Mouse (Mus musculus) limb, embryonic 15.5 days (tissue): Measurements from ENCODE around the gene Hoxa7. TPM values are rescaled to one million over a fixed set of nuclear protein-coding genes. Genes with fewer than 3 reads are reported as not detected.

ENCODE experiments used
- ATAC-seq: fragments of 200-750 bp; cut with Nextera tagmentation; 2 replicates; pipeline ENCODE4 v1.8.0; 2017; ENCODE audit warnings: low read depth, moderate TSS enrichment; ENCODE audit not compliant: insufficient number of reproducible peaks, low FRiP score, low TSS enrichment
- H3K27ac ChIP-seq: fragments of 300-500 bp; sonication (generic); 2 replicates; pipeline ENCODE4 v1.5.1; 2015; ENCODE audit warnings: moderate library complexity, mild to moderate bottlenecking, inconsistent platforms
- H3K27me3 ChIP-seq: fragments of 300-500 bp; sonication (generic); 2 replicates; pipeline ENCODE4 v1.6.1; 2015; ENCODE audit warnings: inconsistent platforms
- H3K36me3 ChIP-seq: fragments of 300-500 bp; sonication (generic); 2 replicates; pipeline ENCODE4 v1.6.1; 2015; ENCODE audit warnings: inconsistent platforms
- H3K4me1 ChIP-seq: fragments of 300-500 bp; sonication (generic); 2 replicates; pipeline ENCODE4 v1.6.1; 2015; ENCODE audit warnings: inconsistent platforms
- H3K4me2 ChIP-seq: fragments of 300-500 bp; sonication (generic); 2 replicates; pipeline ENCODE4 v1.6.1; 2015; ENCODE audit warnings: mild to moderate bottlenecking, inconsistent platforms
- H3K4me3 ChIP-seq: fragments of 300-500 bp; sonication (generic); 2 replicates; pipeline ENCODE4 v1.5.1; 2015; ENCODE audit warnings: mild to moderate bottlenecking, inconsistent platforms
- H3K9ac ChIP-seq: fragments of 300-500 bp; sonication (generic); 2 replicates; pipeline ENCODE4 v1.6.1; 2015; ENCODE audit warnings: inconsistent platforms
- H3K9me3 ChIP-seq: fragments of 300-500 bp; sonication (generic); 2 replicates; pipeline ENCODE4 v1.6.1; 2016; ENCODE audit warnings: inconsistent platforms
- WGBS: fragments of 180-500 bp; shearing (Covaris S2); methylation state at CpG from one replicate; pipeline ENCODE4 v1.1.7; 2015; 5-methylcytosine and 5-hydroxymethylcytosine counted together
- polyA plus RNA-seq: library from polyadenylated mRNA; unstranded; fragments of >200 nt; fragmentation: Nextera tagmentation; extraction: Ambion mirVana; gene quantifications from 2 replicates; pipeline ENCODE4 v1.2.1, GENCODE M21; 2015

Hoxa7 gene
- polyA plus RNA-seq, 1 experiment from 2014 or later, result 12.0 TPM

- H3K27me3 ChIP-seq, result peaks cover 30% of the 10 kb centered on the region
- ATAC-seq, result no peak
- H3K4me2 ChIP-seq, result peak overlapping the region; percentile 86
- WGBS, result 75% methylated on average over 9 of the region's 9 CpGs
- 0 out of 2 replicates have a peak overlapping the region, but pooled peaks have one; percentile 17 for H3K27ac ChIP-seq
- no peak overlapping the region for H3K4me3 ChIP-seq
- H3K9me3 ChIP-seq, result no peaks in the 10 kb centered on the region
- H3K9ac ChIP-seq, result no peak overlapping the region
- H3K36me3 ChIP-seq, result no peaks in the 10 kb centered on the region
- H3K4me1 ChIP-seq, result peaks cover 50% of the 10 kb centered on the region
Measured at GRCm38 (mm10) chr6:52219234-52219942, 2.3 kb downstream of the Hoxa7 start.

- Histone ChIP-seq H3K9ac (no peak overlapping the region), H3K36me3 (no peaks in the 10 kb centered on the region), H3K27ac (0 out of 2 replicates have a peak overlapping the region, but pooled peaks have one; percentile 17), H3K4me3 (no peak overlapping the region), H3K9me3 (no peaks in the 10 kb centered on the region), H3K4me1 (peaks cover 51% of the 10 kb centered on the region), H3K4me2 (peak overlapping the region; percentile 83; the same call in 1 of the 2 replicates), H3K27me3 (peaks cover 32% of the 10 kb centered on the region)
- no peak for ATAC-seq
- 43% methylated on average over 14 of the region's 14 CpGs for WGBS
Measured at GRCm38 (mm10) chr6:52218643-52219215, 2.9 kb downstream of the Hoxa7 start.

DNA sequence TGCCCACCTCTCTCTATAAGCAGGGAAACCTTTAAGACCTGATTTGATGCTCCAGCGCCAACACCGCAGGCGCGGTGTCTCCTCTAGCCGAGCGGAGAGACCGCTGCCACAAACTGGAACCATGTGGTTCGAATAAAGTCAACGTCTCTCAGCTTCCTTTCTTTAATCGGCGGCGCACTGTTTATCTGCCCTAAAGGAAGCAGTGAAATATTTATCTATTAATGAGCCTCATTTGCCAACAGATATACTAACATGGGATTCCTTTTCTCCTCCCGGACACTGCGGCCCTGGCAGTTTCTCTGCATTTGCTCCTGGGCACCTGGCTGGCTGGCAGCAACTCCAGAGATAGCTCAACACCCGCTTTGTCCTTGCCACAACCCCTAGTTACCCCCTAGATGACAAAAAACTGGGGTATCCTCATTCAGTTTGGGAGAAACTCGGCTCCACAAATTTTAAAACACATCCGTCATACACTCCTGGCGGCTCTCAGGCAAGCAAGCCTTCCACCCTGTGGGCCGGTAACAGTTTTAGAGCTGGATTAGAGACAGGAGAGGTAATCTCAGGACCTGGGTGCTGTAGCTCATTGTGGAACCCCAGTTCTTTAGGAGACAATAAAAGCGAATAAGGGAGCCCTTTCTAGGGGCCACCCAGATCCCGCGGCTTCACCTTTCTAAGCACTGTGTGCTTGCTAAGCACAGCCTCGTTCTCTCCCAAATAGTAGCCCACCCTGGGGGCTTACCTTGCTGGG, 3.6 kb downstream of the Hoxa7 start:
- H3K27me3 ChIP-seq, result peaks cover 32% of the 10 kb centered on the region

DNA sequence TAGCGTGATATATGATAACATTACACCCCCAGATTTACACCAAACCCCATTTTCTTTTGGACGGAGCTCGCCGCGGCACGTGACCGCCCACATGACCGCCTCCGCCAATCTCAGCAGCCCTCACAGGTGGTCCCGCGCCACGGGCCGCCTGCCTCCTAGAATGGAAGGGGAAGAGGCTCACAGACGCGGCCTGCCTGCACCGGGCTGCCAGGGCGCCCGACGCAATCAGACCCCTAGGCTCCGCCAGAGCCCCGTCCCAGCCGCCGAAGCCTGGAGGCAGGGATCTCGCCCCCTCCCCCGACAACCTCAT, 4.2 kb downstream of the Hoxa7 start:
- under 1% methylated on average over 25 of the region's 25 CpGs for WGBS
- Histone ChIP-seq H3K4me1 (peaks cover 61% of the 10 kb centered on the region), H3K36me3 (no peaks in the 10 kb centered on the region), H3K4me2 (peak overlapping the region; percentile 83), H3K4me3 (peak overlapping the region; percentile 53), H3K9ac (peak overlapping the region; percentile 45), H3K9me3 (no peaks in the 10 kb centered on the region), H3K27ac (peak overlapping the region; percentile 89), H3K27me3 (peaks cover 32% of the 10 kb centered on the region)
- peak; percentile 68 for ATAC-seq

More for the DNA sequence above, 3.6 kb downstream of the Hoxa7 start:
- Histone ChIP-seq H3K9me3 (no peaks in the 10 kb centered on the region), H3K4me3 (peak overlapping the region; percentile 53), H3K36me3 (no peaks in the 10 kb centered on the region), H3K4me2 (peak overlapping the region; percentile 83), H3K4me1 (peaks cover 54% of the 10 kb centered on the region), H3K9ac (peak overlapping the region; percentile 34), H3K27ac (peak overlapping the region; percentile 82)
- no peak for ATAC-seq
- 19% methylated on average over 23 of the region's 23 CpGs for WGBS

GRCm38 (mm10) chr6:52216691-52217458, 4.8 kb downstream of the Hoxa7 start:
- ATAC-seq, result no peak
- peak overlapping the region; percentile 45 for H3K9ac ChIP-seq
- peak overlapping the region; percentile 83 for H3K4me2 ChIP-seq
- H3K4me1 ChIP-seq, result peaks cover 60% of the 10 kb centered on the region
- peaks cover 32% of the 10 kb centered on the region for H3K27me3 ChIP-seq
- H3K36me3 ChIP-seq, result no peaks in the 10 kb centered on the region
- no peaks in the 10 kb centered on the region for H3K9me3 ChIP-seq
- H3K4me3 ChIP-seq, result peak overlapping the region; percentile 53
- H3K27ac ChIP-seq, result peak overlapping the region; percentile 89
- WGBS, result under 1% methylated on average over 60 of the region's 60 CpGs

DNA sequence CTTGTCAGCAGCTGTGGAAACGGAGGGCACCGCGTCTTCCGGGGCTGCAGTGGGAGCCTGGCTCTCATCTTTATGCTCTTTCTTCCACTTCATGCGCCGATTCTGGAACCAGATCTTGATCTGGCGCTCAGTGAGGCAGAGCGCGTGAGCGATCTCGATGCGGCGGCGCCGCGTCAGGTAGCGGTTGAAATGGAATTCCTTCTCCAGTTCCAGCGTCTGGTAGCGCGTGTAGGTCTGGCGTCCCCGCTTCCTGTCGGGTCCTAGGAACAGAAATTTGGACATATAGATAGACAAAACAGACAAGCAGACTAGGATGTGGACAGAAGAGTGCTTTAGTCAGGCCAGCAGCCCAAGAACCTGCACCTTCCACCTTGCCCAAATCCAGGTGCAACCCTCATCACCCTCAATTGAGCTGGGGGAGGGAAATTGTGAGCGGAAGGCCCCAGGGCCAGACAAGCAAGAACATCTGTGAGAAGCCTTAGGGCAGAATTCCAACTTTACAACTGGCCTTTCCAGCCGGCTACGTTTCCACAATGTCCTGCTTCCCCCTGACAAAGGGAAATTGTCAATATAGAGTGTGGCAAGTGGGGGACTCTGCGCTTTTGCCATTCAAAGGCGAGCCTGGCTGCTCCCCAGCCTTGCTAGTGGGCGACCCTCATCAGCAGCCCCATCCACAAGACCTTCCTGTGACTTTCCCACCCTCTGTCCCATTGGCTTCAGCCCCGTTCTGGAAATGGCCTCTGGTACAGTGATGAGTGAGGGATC, 5.7 kb downstream of the Hoxa7 start:
- Histone ChIP-seq H3K9ac (peak overlapping the region; percentile 45; the same call in 1 of the 2 replicates), H3K36me3 (no peaks in the 10 kb centered on the region), H3K27ac (0 out of 2 replicates have a peak overlapping the region, but pooled peaks have one; percentile 89), H3K4me1 (peaks cover 61% of the 10 kb centered on the region), H3K9me3 (no peaks in the 10 kb centered on the region), H3K4me3 (peak overlapping the region; percentile 53), H3K27me3 (peaks cover 35% of the 10 kb centered on the region), H3K4me2 (peak overlapping the region; percentile 83)
- WGBS, result 4% methylated on average over 30 of the region's 30 CpGs
- no peak for ATAC-seq

DNA sequence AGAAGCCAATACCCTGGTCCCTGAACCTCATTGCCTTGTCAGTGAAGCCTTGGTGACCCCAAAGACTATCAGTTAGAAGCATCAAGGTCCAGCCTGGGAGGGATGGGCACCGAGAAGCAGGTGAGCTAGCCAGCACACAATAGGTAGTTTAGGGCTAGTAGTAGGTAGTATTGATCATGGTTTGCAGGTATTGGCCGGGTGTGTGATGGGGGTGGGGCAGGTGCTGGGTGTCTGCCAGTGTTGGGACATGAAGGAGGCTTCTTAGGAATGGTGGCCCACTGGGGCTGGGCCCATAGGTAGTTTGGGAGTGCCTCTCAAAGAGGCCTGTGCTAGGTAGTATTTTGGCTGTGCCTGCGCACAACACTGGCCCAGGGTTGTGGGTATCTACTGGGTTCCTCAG, 6.6 kb downstream of the Hoxa7 start:
- Histone ChIP-seq H3K4me1 (peaks cover 60% of the 10 kb centered on the region), H3K27ac (no peak overlapping the region), H3K27me3 (peaks cover 38% of the 10 kb centered on the region), H3K36me3 (no peaks in the 10 kb centered on the region), H3K4me2 (peak overlapping the region; percentile 83; the same call in 1 of the 2 replicates), H3K4me3 (no peak overlapping the region), H3K9me3 (no peaks in the 10 kb centered on the region), H3K9ac (no peak overlapping the region)
- no peak for ATAC-seq
- 58% methylated on average over 3 of the region's 3 CpGs for WGBS

- Histone ChIP-seq H3K4me1 (peaks cover 64% of the 10 kb centered on the region), H3K9me3 (no peaks in the 10 kb centered on the region), H3K9ac (no peak overlapping the region), H3K4me2 (no peak overlapping the region), H3K27ac (no peak overlapping the region), H3K27me3 (peaks cover 40% of the 10 kb centered on the region), H3K36me3 (no peaks in the 10 kb centered on the region), H3K4me3 (no peak overlapping the region)
- ATAC-seq, result no peak
- WGBS, result 50% methylated on average over 5 of the region's 5 CpGs
Measured at GRCm38 (mm10) chr6:52214271-52214670, 7.4 kb downstream of the Hoxa7 start.

- H3K4me1 ChIP-seq, result peaks cover 64% of the 10 kb centered on the region
- H3K4me2 ChIP-seq, result peak within 1 kb of the TSS; percentile 69
- no peaks in the 10 kb centered on the region for H3K9me3 ChIP-seq
- H3K27me3 ChIP-seq, result peaks cover 40% of the 10 kb centered on the region
- peak within 1 kb of the TSS; percentile 55 for H3K4me3 ChIP-seq
- no peaks in the 10 kb centered on the region for H3K36me3 ChIP-seq
- 3% methylated on average over 38 of the region's 38 CpGs for WGBS
- peak; percentile 41 for ATAC-seq
- H3K9ac ChIP-seq, result peak within 1 kb of the TSS; percentile 69
- peak within 1 kb of the TSS; percentile 90 for H3K27ac ChIP-seq
Measured at GRCm38 (mm10) chr6:52213119-52213986, 8.3 kb downstream of the Hoxa7 start, which contains the start of the genes Hoxa3 and Gm28308. Hoxa3 (minus strand) TSS chr6:52213336. Gm28308 (minus strand) TSS chr6:52213339.

DNA sequence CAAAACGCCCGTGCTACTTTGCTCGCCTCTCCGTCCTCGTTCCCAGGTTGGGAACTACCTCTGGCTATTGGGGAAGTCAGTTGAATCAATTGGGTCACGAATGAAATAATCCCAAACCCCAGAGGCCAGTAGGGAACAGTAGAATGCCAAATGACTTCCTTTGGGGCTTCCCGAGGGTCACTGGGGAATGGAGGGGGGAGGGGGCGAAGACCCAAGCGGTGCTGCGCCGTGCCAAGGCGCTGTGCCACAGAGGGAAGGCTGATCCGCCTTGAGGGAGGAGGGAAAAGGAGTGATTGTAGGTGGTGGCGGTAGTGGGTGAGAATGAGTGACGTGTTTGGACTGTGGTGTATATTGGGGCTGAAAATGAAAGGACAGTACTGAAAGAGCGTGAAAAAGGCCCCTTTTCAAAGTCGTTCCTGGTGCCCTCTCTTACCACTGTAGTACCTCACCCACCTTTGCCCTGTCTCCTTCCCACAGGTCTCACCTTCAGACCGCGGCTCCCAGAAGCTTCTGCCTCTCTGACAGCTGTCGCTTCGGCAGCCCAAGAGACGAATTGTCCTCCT, 9.0 kb downstream of the Hoxa7 start:
- Histone ChIP-seq H3K9ac (peak overlapping the region; percentile 69), H3K27ac (peak overlapping the region; percentile 90), H3K4me1 (peaks cover 62% of the 10 kb centered on the region), H3K4me2 (peak overlapping the region; percentile 69), H3K27me3 (peaks cover 44% of the 10 kb centered on the region), H3K36me3 (no peaks in the 10 kb centered on the region), H3K4me3 (peak overlapping the region; percentile 55), H3K9me3 (no peaks in the 10 kb centered on the region)
- no peak for ATAC-seq
- 2% methylated on average over 22 of the region's 22 CpGs for WGBS
